Comparison of ENCODE assay signal across 1 mouse cellular context in the genomic region with DNA sequence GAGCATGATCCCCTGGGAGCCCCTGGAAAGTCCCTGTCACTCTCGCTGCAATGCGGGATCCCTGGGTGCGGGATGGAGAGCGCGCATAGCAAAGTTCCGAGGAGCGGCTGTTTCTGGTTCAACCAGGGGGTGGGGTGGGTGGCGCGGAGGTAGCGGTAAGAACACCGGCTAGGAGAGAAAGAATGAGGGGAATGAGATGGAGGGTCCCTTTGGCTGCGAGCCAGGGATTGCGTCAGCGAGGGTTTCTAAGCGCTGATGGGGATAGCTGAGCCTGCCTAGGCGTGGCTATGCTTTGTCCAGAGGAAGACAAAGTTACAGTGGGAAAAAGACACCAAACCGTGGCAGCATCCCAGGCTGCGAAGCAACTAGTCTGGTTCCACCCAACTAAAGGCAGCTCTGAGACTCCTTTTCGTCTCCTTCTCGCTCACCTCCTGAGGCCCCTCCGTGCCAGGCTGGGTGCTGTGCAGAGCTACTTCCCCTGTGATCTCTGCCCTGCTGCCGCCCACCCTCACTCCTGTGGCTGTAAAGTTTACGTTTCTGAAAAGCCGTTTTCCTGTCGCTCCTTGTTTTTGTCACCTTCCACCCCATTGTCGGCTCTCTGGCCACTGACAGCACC.
TF ChIP-seq lines count a peak whose summit lies in the region.

No protein-coding gene starts in this region.

TF ChIP-seq in CH12.LX, 34 proteins besides CTCF, POLR2A, EP300 and RAD21:
- TF ChIP-seq HCFC1 (IDR thresholded peaks at IDR 0.05; ENCODE audit: low read depth, low read length): no peak; the same call in 1 of the 2 replicates
- no peak for TF ChIP-seq USF1 (IDR thresholded peaks at IDR 0.05; ENCODE audit: low read depth, low read length)
- TF ChIP-seq CHD1 (IDR thresholded peaks at IDR 0.05; ENCODE audit: low read depth, low read length): peak; percentile 56; the same call in 1 of the 2 replicates
- TF ChIP-seq ZNF384 (IDR thresholded peaks at IDR 0.05; ENCODE audit: low read depth, low read length): no peak
- TF ChIP-seq CHD2 (IDR thresholded peaks at IDR 0.05; ENCODE audit: low read length): 0 out of 2 replicates have a peak, but pooled peaks have one; percentile 4
- no peak for TF ChIP-seq MEF2A (IDR thresholded peaks at IDR 0.05; ENCODE audit: borderline replicate concordance, low read depth, low read length)
- TF ChIP-seq MYC (IDR thresholded peaks at IDR 0.05; ENCODE audit: low read depth, low read length): peak; percentile 50; the same call in 1 of the 2 replicates
- no peak for TF ChIP-seq MAX (IDR thresholded peaks at IDR 0.05; ENCODE audit: low read length)
- TF ChIP-seq NELFE (IDR thresholded peaks at IDR 0.05; ENCODE audit: low read depth, low read length): no peak
- TF ChIP-seq KAT2A (IDR thresholded peaks at IDR 0.05; ENCODE audit: insufficient replicate concordance, low read length): no peak
- TF ChIP-seq IRF4 (IDR thresholded peaks at IDR 0.05; ENCODE audit: low read depth, low read length): 0 out of 2 replicates have a peak, but pooled peaks have one; percentile 17
- TF ChIP-seq SMC3 (IDR thresholded peaks at IDR 0.05; ENCODE audit: low read depth, low read length): peak; percentile 25; the same call in 1 of the 2 replicates
- peak; percentile 26; the same call in 1 of the 2 replicates for TF ChIP-seq JUN (IDR thresholded peaks at IDR 0.05; ENCODE audit: insufficient read depth, low read depth, low read length)
- TF ChIP-seq BHLHE40 (IDR thresholded peaks at IDR 0.05; ENCODE audit: low read depth, low read length): no peak
- TF ChIP-seq USF2 (conservative IDR thresholded peaks at IDR 0.05; ENCODE audit: low read depth, low read length): no peak
- no peak for TF ChIP-seq RCOR1 (conservative IDR thresholded peaks at IDR 0.05; ENCODE audit: low read depth, low read length)
- no peak for TF ChIP-seq SIN3A (IDR thresholded peaks at IDR 0.05; ENCODE audit: low read length)
- no peak for TF ChIP-seq TCF12 (IDR thresholded peaks at IDR 0.05; ENCODE audit: low read depth, low read length)
- no peak for TF ChIP-seq TBP (conservative IDR thresholded peaks at IDR 0.05; ENCODE audit: low read depth, low read length)
